8 mouse cellular contexts compared by ENCODE assay signal in the genomic region with DNA sequence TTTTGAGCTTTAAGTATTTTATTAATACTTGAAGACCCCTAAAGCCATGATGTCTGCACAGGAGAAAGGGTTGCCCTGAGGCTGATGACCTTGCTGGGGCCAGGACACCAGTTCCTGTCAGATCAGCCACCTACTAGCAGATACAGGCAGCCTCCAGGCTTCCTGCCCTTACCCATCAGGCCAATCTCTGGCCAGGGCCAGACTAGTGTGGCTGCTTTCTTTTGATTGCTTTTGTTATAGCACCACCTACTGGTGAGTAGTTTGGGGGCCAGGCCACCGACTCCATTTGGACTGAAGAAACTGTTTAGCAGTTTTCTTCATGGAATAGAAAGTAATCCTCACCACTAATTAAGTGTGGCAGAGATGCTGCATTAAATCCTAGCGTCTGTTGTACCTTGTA.
DNase-seq lines count a peak whose midpoint lies in the region; ATAC-seq and TF ChIP-seq lines count a peak whose summit lies in the region.

No protein-coding gene starts in this region.

- H3K4me1 ChIP-seq in kidney, adult 2 months (ENCODE audit: control insufficient read depth, insufficient read depth, low read length), result no peaks in the 10 kb centered on the region
- H3K4me1 ChIP-seq in limb, embryonic 14.5 days (ENCODE audit: control insufficient read depth, insufficient read depth, low read length), result no peaks in the 10 kb centered on the region
- H3K4me1 ChIP-seq in midbrain, embryonic 16.5 days (ENCODE audit: control insufficient read depth, insufficient read depth, low read length), result no peaks in the 10 kb centered on the region

- no peak for TF ChIP-seq POLR2A in kidney, adult 2 months (IDR thresholded peaks at IDR 0.05; ENCODE audit: low read depth, low read length)
- TF ChIP-seq POLR2A in limb, embryonic 14.5 days (IDR thresholded peaks at IDR 0.05; ENCODE audit: borderline replicate concordance, extremely low read depth, insufficient read depth, insufficient read length), result no peak

- ATAC-seq in common myeloid progenitor, adult 5-6 weeks (replicated peaks; ENCODE audit: low read depth, poor library complexity, severe bottlenecking), result peak; percentile 92
- ATAC-seq in granulocyte monocyte progenitor cell, adult 5-6 weeks (replicated peaks; ENCODE audit: poor library complexity, severe bottlenecking), result peak; percentile 85
- peak; percentile 48; the same call in 1 of the 2 replicates for ATAC-seq in limb, embryonic 14.5 days (ENCODE audit: low FRiP score, low read depth)
- ATAC-seq in midbrain, embryonic 16.5 days, result peak; percentile 92

- WGBS in kidney, adult 2 months, result 9% methylated on average over 2 of the region's 2 CpGs
- WGBS in limb, embryonic 14.5 days, result 5% methylated on average over 2 of the region's 2 CpGs
- 3% methylated on average over 2 of the region's 2 CpGs for WGBS in midbrain, embryonic 16.5 days

- no peaks in the 10 kb centered on the region for H3K27me3 ChIP-seq in kidney, adult 2 months (replicated peaks; ENCODE audit: control insufficient read depth, insufficient read depth, low read length)
- no peaks in the 10 kb centered on the region for H3K27me3 ChIP-seq in limb, embryonic 14.5 days (ENCODE audit: control insufficient read depth, insufficient read depth, low read length)
- H3K27me3 ChIP-seq in midbrain, embryonic 16.5 days (ENCODE audit: control insufficient read depth, insufficient read depth, low read depth, low read length), result no peaks in the 10 kb centered on the region

- no peaks in the 10 kb centered on the region for H3K9me3 ChIP-seq in limb, embryonic 14.5 days (ENCODE audit: control insufficient read depth, low read length)
- H3K9me3 ChIP-seq in midbrain, embryonic 16.5 days (replicated peaks; ENCODE audit: control insufficient read depth, low read length, poor library complexity, severe bottlenecking), result no peaks in the 10 kb centered on the region

- H3K27ac ChIP-seq in kidney, adult 2 months (ENCODE audit: insufficient read depth, low read depth, low read length), result no peak overlapping the region
- no peak overlapping the region for H3K27ac ChIP-seq in limb, embryonic 14.5 days (replicated peaks; ENCODE audit: low read depth, low read length)
- no peak overlapping the region for H3K27ac ChIP-seq in midbrain, embryonic 16.5 days (ENCODE audit: low read length)

- no peak overlapping the region for H3K9ac ChIP-seq in limb, embryonic 14.5 days (ENCODE audit: low read depth, low read length, severe bottlenecking)
- H3K9ac ChIP-seq in midbrain, embryonic 16.5 days (ENCODE audit: low read depth, low read length), result no peak overlapping the region

- no peaks in the 10 kb centered on the region; the same call in 1 of the 2 replicates for H3K36me3 ChIP-seq in kidney, adult 2 months (ENCODE audit: control insufficient read depth, insufficient read depth, low read length)
- peaks cover 20% of the 10 kb centered on the region for H3K36me3 ChIP-seq in limb, embryonic 14.5 days (ENCODE audit: control insufficient read depth, insufficient read depth, low read length)
- peaks cover 7% of the 10 kb centered on the region for H3K36me3 ChIP-seq in midbrain, embryonic 16.5 days (ENCODE audit: control insufficient read depth, insufficient read depth, low read length)

- TF ChIP-seq CTCF in kidney, adult 2 months (conservative IDR thresholded peaks at IDR 0.05; ENCODE audit: insufficient read depth, insufficient read length, low read depth, low read length), result peak; percentile 75

- H3K4me3 ChIP-seq in kidney, adult 2 months (ENCODE audit: insufficient read depth, low read depth, low read length), result no peak overlapping the region
- H3K4me3 ChIP-seq in limb, embryonic 14.5 days (replicated peaks; ENCODE audit: low read length), result no peak overlapping the region
- no peak overlapping the region for H3K4me3 ChIP-seq in midbrain, embryonic 16.5 days (ENCODE audit: low read depth, low read length)

- H3K4me2 ChIP-seq in limb, embryonic 14.5 days (replicated peaks; ENCODE audit: low read depth, low read length, severe bottlenecking), result no peak overlapping the region
- H3K4me2 ChIP-seq in midbrain, embryonic 16.5 days (ENCODE audit: low read length), result no peak overlapping the region

- DNase-seq in urinary bladder, postnatal 25 days (ENCODE audit: low spot score), result peak; percentile 45
- no peak for DNase-seq in urinary bladder, adult 2 months (ENCODE audit: low spot score)
- DNase-seq in kidney, adult 2 months, result peak; percentile 84
- peak; percentile 76 for DNase-seq in limb, embryonic 14.5 days (ENCODE audit: low spot score)
- peak; percentile 56 to 61 for DNase-seq in spleen, postnatal 36 days (ENCODE audit: low spot score in 2 of 2)
